ENCODE assay signal across 8 mouse cellular contexts in the genomic region with DNA sequence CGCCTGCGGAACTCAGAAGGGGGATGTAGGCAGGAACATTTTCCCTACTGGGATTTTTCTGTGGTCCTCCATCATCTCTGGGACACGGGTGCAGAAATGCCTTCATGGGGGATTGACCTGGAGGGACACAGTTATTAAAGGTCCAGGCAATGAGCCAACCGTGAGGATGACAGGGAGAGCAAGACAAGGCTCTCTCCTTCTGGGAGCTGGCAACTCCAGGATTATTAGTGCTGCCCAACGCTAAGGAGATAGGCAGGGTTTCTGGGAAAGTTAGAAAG. TPM values are rescaled to one million over a fixed set of nuclear protein-coding genes. Genes with fewer than 3 reads are reported as not detected.
DNase-seq lines count a peak whose midpoint lies in the region; TF ChIP-seq lines count a peak whose summit lies in the region.

No protein-coding gene starts in this region.

- H3K4me1 ChIP-seq in embryonic facial prominence, embryonic 10.5 days = peaks cover 70% of the 10 kb centered on the region
- H3K4me1 ChIP-seq in limb, embryonic 10.5 days = peaks cover 51% of the 10 kb centered on the region
- peaks cover 17% of the 10 kb centered on the region for H3K4me1 ChIP-seq in olfactory bulb, adult 2 months (ENCODE audit: control insufficient read depth, insufficient read depth, low read length)

- TF ChIP-seq CTCF in olfactory bulb, adult 2 months (IDR thresholded peaks at IDR 0.05; ENCODE audit: insufficient read depth, low read depth, low read length) = no peak

- peak overlapping the region; percentile 77 for H3K4me3 ChIP-seq in embryonic facial prominence, embryonic 10.5 days
- peak overlapping the region; percentile 93 for H3K4me3 ChIP-seq in limb, embryonic 10.5 days
- peak overlapping the region; percentile 69 for H3K4me3 ChIP-seq in olfactory bulb, adult 2 months (ENCODE audit: insufficient read depth, low read depth, low read length)

- 3% methylated on average over 5 of the region's 5 CpGs for WGBS in embryonic facial prominence, embryonic 10.5 days
- WGBS in limb, embryonic 10.5 days = 7% methylated on average over 5 of the region's 5 CpGs
- 3% methylated on average over 5 of the region's 5 CpGs for WGBS in olfactory bulb, adult 2 months

- H3K36me3 ChIP-seq in embryonic facial prominence, embryonic 10.5 days (replicated peaks) = no peaks in the 10 kb centered on the region
- no peaks in the 10 kb centered on the region for H3K36me3 ChIP-seq in limb, embryonic 10.5 days

- no peak for TF ChIP-seq POLR2A in olfactory bulb, adult 2 months (IDR thresholded peaks at IDR 0.05; ENCODE audit: insufficient read depth, low read depth, low read length)

- peak overlapping the region; percentile 94 for H3K27ac ChIP-seq in embryonic facial prominence, embryonic 10.5 days (replicated peaks)
- peak overlapping the region; percentile 96 for H3K27ac ChIP-seq in limb, embryonic 10.5 days
- H3K27ac ChIP-seq in olfactory bulb, adult 2 months (ENCODE audit: insufficient read depth, low read depth, low read length) = peak overlapping the region; percentile 65

- intact Hi-C loops in left cerebral cortex, postnatal 4 days (cut with DNase I) = no loop called here

- DNase-seq in left cerebral cortex, postnatal 4 days = peak; percentile 29
- DNase-seq in left cerebral cortex, adult 8-10 months (ENCODE audit: low spot score in 2 of 2) = no peak
- DNase-seq in embryonic facial prominence, embryonic 10.5 days (ENCODE audit: low spot score) = no peak
- DNase-seq in limb, embryonic 10.5 days (ENCODE audit: low spot score) = no peak
- no peak for DNase-seq in ovary, postnatal 10 days (ENCODE audit: low spot score)
- DNase-seq in retina, embryonic 14.5 days (ENCODE audit: low spot score) = no peak
- no peak for DNase-seq in gastrocnemius, postnatal 4 days (ENCODE audit: low spot score in 2 of 2)

- peaks cover 18% of the 10 kb centered on the region for H3K27me3 ChIP-seq in embryonic facial prominence, embryonic 10.5 days (replicated peaks; ENCODE audit: low read depth, poor library complexity, severe bottlenecking)
- peaks cover 18% of the 10 kb centered on the region for H3K27me3 ChIP-seq in limb, embryonic 10.5 days (ENCODE audit: low read depth, poor library complexity, severe bottlenecking)

- H3K9me3 ChIP-seq in embryonic facial prominence, embryonic 10.5 days = no peaks in the 10 kb centered on the region
- H3K9me3 ChIP-seq in limb, embryonic 10.5 days (replicated peaks) = no peaks in the 10 kb centered on the region

RNA-seq across cellular contexts. Expression of gene Mgat3, which starts 1.0 kb away (rescaled TPM):
- total RNA-seq in left cerebral cortex, postnatal 4 days (2021) = 10 to 100 TPM; 80.4 to 83.1 TPM
- 100 to 1,000 TPM; 118 to 134 (median 124) TPM for total RNA-seq in left cerebral cortex, adult 8-10 months (2022)
- polyA plus RNA-seq in embryonic facial prominence, embryonic 10.5 days (2016; fragmentation: Nextera tagmentation; extraction: Ambion mirVana) = 6.3 and 7.6 TPM in 2 replicates
- 4.0 and 5.3 TPM in 2 replicates for polyA plus RNA-seq in limb, embryonic 10.5 days (2016; fragmentation: Nextera tagmentation; extraction: Ambion mirVana)
- 65.1 TPM in 1 of 2 replicates, not detected in the other for polyA plus RNA-seq in olfactory bulb, adult 2 months (2012; ENCODE audit: insufficient read depth, insufficient read length, low replicate concordance, missing spikeins)
- 1 to 10 TPM; 4.1 to 4.5 TPM for total RNA-seq in gastrocnemius, postnatal 4 days (2021)

RNA-seq across cellular contexts. Expression of gene Tab1, which starts 41.6 kb away (rescaled TPM):
- 10 to 100 TPM; 27.7 to 36.2 TPM for total RNA-seq in left cerebral cortex, postnatal 4 days (2021)
- total RNA-seq in left cerebral cortex, adult 8-10 months (2022) = 10 to 100 TPM; 24.4 to 30.0 (median 26.9) TPM
- 43.3 and 45.3 TPM in 2 replicates for polyA plus RNA-seq in embryonic facial prominence, embryonic 10.5 days (2016; fragmentation: Nextera tagmentation; extraction: Ambion mirVana)
- polyA plus RNA-seq in limb, embryonic 10.5 days (2016; fragmentation: Nextera tagmentation; extraction: Ambion mirVana) = 41.8 and 52.4 TPM in 2 replicates
- polyA plus RNA-seq in olfactory bulb, adult 2 months (2012; ENCODE audit: insufficient read depth, insufficient read length, low replicate concordance, missing spikeins) = not detected in 2 replicates
- 10 to 100 TPM; 19.3 to 20.2 TPM for total RNA-seq in gastrocnemius, postnatal 4 days (2021)

RNA-seq across cellular contexts. Expression of gene Mief1, which starts 59.3 kb away (rescaled TPM):
- total RNA-seq in left cerebral cortex, postnatal 4 days (2021) = 10 to 100 TPM; 29.3 to 30.6 TPM
- total RNA-seq in left cerebral cortex, adult 8-10 months (2022) = 10 to 100 TPM; 30.2 to 33.7 (median 30.9) TPM
- 44.4 and 44.5 TPM in 2 replicates for polyA plus RNA-seq in embryonic facial prominence, embryonic 10.5 days (2016; fragmentation: Nextera tagmentation; extraction: Ambion mirVana)
- 42.4 and 43.7 TPM in 2 replicates for polyA plus RNA-seq in limb, embryonic 10.5 days (2016; fragmentation: Nextera tagmentation; extraction: Ambion mirVana)
- polyA plus RNA-seq in olfactory bulb, adult 2 months (2012; ENCODE audit: insufficient read depth, insufficient read length, low replicate concordance, missing spikeins) = not detected in 2 replicates
- 10 to 100 TPM; 28.7 to 33.5 TPM for total RNA-seq in gastrocnemius, postnatal 4 days (2021)

Comparison
In these comparisons a context has a peak if more than half of its experiments do, and no peak if none do; other contexts are left out.
1. RNA of gene Mgat3, which starts 1.0 kb away (total RNA-seq): 118 to 134 TPM in left cerebral cortex, adult 8-10 months and 80.4 to 83.1 TPM in left cerebral cortex, postnatal 4 days; 4.1 to 4.5 TPM in gastrocnemius, postnatal 4 days; every median in the first group is over 10 times any median in the second.
2. Peak in every context shown above with its lines, with median percentiles within 50 percentile points of each other: H3K27ac ChIP-seq and H3K4me3 ChIP-seq.